Mouse (Mus musculus): ENCODE data around the gene Gsx2.

GRCm38 (mm10) chr5:75074132-75074531 lies 1.3 kb upstream of the Gsx2 start:
- no peak for TF ChIP-seq CTCF (IDR thresholded peaks at IDR 0.05; ENCODE audit: low read depth)
- TF ChIP-seq EP300 (optimal IDR thresholded peaks at IDR 0.05), result no peak
